Mouse (Mus musculus) kidney, postnatal 0 days (tissue): ENCODE results near the gene Prune2. TPM values are rescaled to one million over a fixed set of nuclear protein-coding genes. Genes with fewer than 3 reads are reported as not detected.

ENCODE experiments used
- ATAC-seq: fragments of 200-750 bp; cut with Nextera tagmentation; replicated peaks from 2 replicates; pipeline ENCODE4 v1.8.0; 2017; ENCODE audit warnings: low read depth, moderate number of reproducible peaks, moderate TSS enrichment, moderate library complexity; ENCODE audit not compliant: low FRiP score
- DNase-seq: peaks from one replicate; pipeline ENCODE4 v3.0.0-alpha.2; 2016; ENCODE audit warnings: low spot score
- H3K27ac ChIP-seq: fragments of 300-500 bp; sonication (generic); 2 replicates; pipeline ENCODE4 v1.5.1; 2014; ENCODE audit warnings: mild to moderate bottlenecking
- H3K27me3 ChIP-seq: fragments of 300-500 bp; sonication (generic); 2 replicates; pipeline ENCODE4 v1.6.1; 2014; ENCODE audit warnings: low read length, mixed read lengths; ENCODE audit not compliant: insufficient read depth
- H3K36me3 ChIP-seq: fragments of 300-500 bp; sonication (generic); 2 replicates; pipeline ENCODE4 v1.6.1; 2014; ENCODE audit warnings: low read length, mixed read lengths; ENCODE audit not compliant: insufficient read depth
- H3K4me1 ChIP-seq: fragments of 300-500 bp; sonication (generic); replicated peaks from 2 replicates; pipeline ENCODE4 v1.6.1; 2014; ENCODE audit warnings: antibody characterized with exemption, low read length, mixed read lengths; ENCODE audit not compliant: insufficient read depth
- H3K4me2 ChIP-seq: fragments of 300-500 bp; sonication (generic); 2 replicates; pipeline ENCODE4 v1.6.1; 2014; ENCODE audit warnings: mild to moderate bottlenecking, low read length, moderate library complexity, mixed read lengths
- H3K4me3 ChIP-seq: fragments of 300-500 bp; sonication (generic); replicated peaks from 2 replicates; pipeline ENCODE4 v1.5.1; 2014; ENCODE audit warnings: low read depth, low read length
- H3K9ac ChIP-seq: fragments of 300-500 bp; sonication (generic); 2 replicates; pipeline ENCODE4 v1.6.1; 2014; ENCODE audit warnings: low read depth, low read length
- H3K9me3 ChIP-seq: fragments of 300-500 bp; sonication (generic); replicated peaks from 2 replicates; pipeline ENCODE4 v1.6.1; 2016; ENCODE audit warnings: low read length, inconsistent platforms, mixed read lengths
- CTCF ChIP-seq: IDR thresholded peaks from 2 replicates; pipeline ENCODE4 v1.5.1; 2016; ENCODE audit warnings: antibody characterized with exemption, low read depth, mild to moderate bottlenecking, moderate library complexity
- WGBS: fragments of 180-500 bp; shearing (Covaris S2); extraction: QIAGEN DNeasy Blood & Tissue Kit; methylation state at CpG from one replicate; pipeline ENCODE4 v1.1.7; 2014; 5-methylcytosine and 5-hydroxymethylcytosine counted together
- polyA plus RNA-seq: library from polyadenylated mRNA; unstranded; fragments of >200 nt; fragmentation: Nextera tagmentation; extraction: Ambion mirVana; gene quantifications from 2 replicates; pipeline ENCODE4 v1.2.1, GENCODE M21; 2015

Prune2 gene
- polyA plus RNA-seq, 1 experiment from 2014 or later, result 1.1 TPM

DNA sequence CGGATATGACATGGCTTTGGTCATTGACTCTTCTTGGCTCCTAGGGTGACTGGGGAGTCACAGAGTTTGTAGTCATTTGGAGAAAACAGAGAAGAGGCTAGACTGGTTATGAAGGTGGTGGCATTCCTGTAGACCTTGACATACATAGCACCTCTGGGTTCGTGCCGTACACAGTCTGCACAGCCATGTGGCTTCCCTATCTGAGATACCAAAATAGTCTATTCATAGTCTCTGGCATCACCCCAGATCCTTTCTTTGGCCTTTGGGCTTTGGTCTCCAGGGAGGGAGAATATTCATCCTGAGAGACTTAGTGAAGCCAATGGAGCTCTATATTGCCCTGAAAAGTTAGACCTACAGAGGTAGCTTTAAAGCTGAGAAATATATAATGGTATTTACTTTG is 5.1 kb downstream of the Prune2 start:
- Histone ChIP-seq H3K27ac (no peak overlapping the region), H3K27me3 (no peaks in the 10 kb centered on the region), H3K4me2 (no peak overlapping the region), H3K9ac (no peak overlapping the region), H3K9me3 (no peaks in the 10 kb centered on the region), H3K4me3 (no peak overlapping the region), H3K4me1 (peaks cover 7% of the 10 kb centered on the region; the same call in 1 of the 2 replicates), H3K36me3 (no peaks in the 10 kb centered on the region)
- no peak for TF ChIP-seq CTCF
- DNase-seq (no peak), ATAC-seq (no peak)
- 95% methylated on average over 3 of the region's 3 CpGs for WGBS

DNA sequence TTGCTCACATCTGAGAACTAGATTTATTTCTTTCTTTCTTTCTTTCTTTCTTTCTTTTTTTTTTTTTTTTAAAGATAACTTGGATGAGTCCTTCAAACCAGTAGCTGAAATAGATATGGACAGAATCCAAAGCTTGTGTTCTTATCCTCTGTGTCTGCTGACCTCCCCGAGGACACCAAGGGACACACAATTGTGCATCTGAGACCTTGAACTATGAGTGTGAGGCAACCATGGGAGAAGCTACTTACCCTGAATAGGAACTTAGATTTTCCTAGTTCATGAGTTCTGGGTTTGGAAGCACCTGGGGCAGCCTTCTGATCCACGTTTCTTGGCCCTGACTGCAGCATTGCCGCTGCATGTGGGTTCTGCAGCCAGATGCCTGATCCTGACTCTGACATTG is 7.3 kb downstream of the Prune2 start:
- no peaks in the 10 kb centered on the region for H3K36me3 ChIP-seq
- 82% methylated on average over 3 of the region's 3 CpGs for WGBS

DNA sequence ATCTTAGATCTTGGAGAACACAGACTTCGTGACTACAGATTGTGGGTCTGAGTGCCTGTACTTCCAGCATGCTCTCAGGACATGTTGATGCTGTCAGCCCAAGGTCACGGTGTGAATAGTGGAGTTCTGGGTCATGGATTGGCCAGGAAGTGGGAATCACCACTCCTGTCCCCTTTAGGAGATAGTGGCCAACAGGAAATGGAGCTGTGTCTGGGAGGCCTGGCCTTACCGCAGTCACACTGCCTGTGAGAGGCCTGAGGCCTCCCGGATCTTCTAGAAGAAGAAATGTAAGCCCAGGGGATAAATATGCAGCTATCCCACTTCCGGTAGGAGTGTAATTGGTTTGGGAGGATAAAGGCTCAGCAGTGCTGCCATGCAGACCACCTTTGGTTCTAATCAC is 12.8 kb downstream of the Prune2 start:
- Histone ChIP-seq H3K9ac (no peak overlapping the region), H3K27ac (no peak overlapping the region), H3K9me3 (no peaks in the 10 kb centered on the region), H3K4me1 (no peaks in the 10 kb centered on the region), H3K36me3 (no peaks in the 10 kb centered on the region), H3K4me3 (no peak overlapping the region), H3K27me3 (no peaks in the 10 kb centered on the region), H3K4me2 (no peak overlapping the region)
- WGBS, result 78% methylated on average over 5 of the region's 5 CpGs
- no peak for DNase-seq
- TF ChIP-seq CTCF, result no peak
- no peak for ATAC-seq

More for the DNA sequence above, 7.3 kb downstream of the Prune2 start:
- Histone ChIP-seq H3K4me3 (no peak overlapping the region), H3K9ac (no peak overlapping the region), H3K27me3 (no peaks in the 10 kb centered on the region), H3K9me3 (no peaks in the 10 kb centered on the region), H3K4me1 (no peaks in the 10 kb centered on the region), H3K4me2 (no peak overlapping the region), H3K27ac (no peak overlapping the region)
- TF ChIP-seq CTCF, result no peak
- no peak for ATAC-seq
- DNase-seq, result no peak

DNA sequence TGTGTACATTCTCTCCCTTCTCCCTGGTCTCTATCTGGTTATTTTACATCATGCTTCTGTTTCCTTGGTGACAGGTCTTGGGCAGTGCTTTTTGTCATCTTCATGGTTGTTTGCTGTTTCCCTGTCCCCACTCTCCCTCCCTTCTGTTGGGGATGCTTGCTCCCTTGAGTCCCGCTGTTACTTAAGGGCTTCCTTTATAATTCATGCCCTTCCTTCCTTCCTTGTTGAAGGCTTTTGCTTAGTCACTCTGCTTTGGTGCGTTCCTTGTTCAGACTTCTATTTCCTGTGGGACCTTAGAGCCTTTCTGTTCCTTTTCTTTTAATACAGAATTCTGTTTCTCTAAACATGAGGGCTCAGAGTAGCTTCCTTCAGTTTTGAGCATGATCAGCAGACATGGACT is 14.7 kb downstream of the Prune2 start:
- no peak overlapping the region for H3K9ac ChIP-seq
- H3K4me3 ChIP-seq, result no peak overlapping the region
- no peaks in the 10 kb centered on the region for H3K36me3 ChIP-seq
- no peaks in the 10 kb centered on the region for H3K27me3 ChIP-seq
- TF ChIP-seq CTCF, result no peak
- no peak for ATAC-seq
- whole genome bisulfite sequencing, result 46% methylated on average over 2 of the region's 2 CpGs
- H3K27ac ChIP-seq, result no peak overlapping the region
- no peaks in the 10 kb centered on the region for H3K4me1 ChIP-seq
- H3K9me3 ChIP-seq, result no peaks in the 10 kb centered on the region
- no peak overlapping the region for H3K4me2 ChIP-seq
- DNase-seq, result no peak

DNA sequence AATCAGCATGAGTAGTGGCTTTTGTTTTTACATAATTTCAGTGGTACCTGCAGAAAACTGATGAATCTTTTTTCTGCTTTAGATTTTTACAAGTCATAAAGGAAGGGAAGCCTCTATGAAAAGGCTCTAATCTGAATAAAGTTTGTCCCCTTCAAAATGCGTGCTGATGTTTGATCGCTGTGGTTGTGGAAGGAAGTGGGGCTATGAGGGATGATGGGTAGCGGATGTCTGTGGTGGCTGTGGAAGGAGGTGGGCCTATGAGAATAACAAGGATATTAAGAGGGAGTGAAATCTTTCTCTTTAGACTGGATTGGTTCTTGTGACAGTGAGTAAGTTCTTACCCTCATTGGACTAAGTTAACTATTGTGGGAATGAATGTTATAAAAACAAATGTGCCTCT is 23.0 kb downstream of the Prune2 start:
- 88% methylated on average over 3 of the region's 3 CpGs for WGBS
- Histone ChIP-seq H3K9me3 (no peaks in the 10 kb centered on the region), H3K4me3 (no peak overlapping the region), H3K9ac (no peak overlapping the region), H3K36me3 (no peaks in the 10 kb centered on the region), H3K27ac (no peak overlapping the region), H3K4me1 (no peaks in the 10 kb centered on the region), H3K27me3 (no peaks in the 10 kb centered on the region), H3K4me2 (no peak overlapping the region)
- ATAC-seq (no peak), DNase-seq (no peak)
- TF ChIP-seq CTCF, result no peak

DNA sequence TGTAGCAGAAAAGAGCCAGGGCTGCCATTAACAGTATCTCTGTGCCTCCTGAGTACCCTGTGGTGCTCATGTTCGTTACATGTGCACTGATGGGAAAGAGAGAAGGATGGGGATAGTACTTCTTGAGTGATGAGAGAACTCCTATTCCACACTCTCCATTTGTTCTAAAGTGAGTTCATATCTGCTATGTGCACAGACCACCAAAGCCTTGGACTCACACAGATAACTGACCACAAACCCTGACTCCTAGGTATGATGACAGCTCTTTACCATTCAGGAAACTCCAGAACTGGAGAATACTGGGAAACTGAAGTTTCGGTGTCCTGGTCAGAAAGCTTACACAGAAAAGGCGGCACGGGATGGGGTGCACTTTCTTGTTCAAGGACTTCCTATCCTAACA is 25.8 kb downstream of the Prune2 start:
- 88% methylated on average over 4 of the region's 4 CpGs for WGBS

DNA sequence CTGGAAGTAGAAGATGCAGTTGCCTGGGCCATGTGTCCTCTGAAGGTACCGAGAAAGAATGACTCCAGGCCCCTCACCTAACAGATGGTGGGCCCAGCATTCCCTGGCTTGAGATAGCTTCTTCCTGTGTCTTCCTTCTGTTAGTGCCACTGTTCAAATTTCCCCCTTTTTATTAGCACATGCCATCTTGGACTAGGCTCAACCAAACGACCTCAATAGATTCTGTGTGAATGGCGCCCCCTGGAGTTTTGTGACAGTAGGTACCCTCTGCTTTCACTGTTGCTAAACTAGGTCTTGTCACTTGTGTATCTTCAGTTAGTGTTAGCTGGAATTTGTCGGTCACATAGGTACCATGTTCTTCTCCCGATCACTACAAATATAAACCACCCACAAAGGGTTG is 29.0 kb downstream of the Prune2 start:
- DNase-seq (peak; percentile 30), ATAC-seq (no peak)
- Histone ChIP-seq H3K4me3 (no peak overlapping the region), H3K27me3 (no peaks in the 10 kb centered on the region), H3K4me2 (no peak overlapping the region), H3K9ac (no peak overlapping the region), H3K4me1 (no peaks in the 10 kb centered on the region), H3K36me3 (no peaks in the 10 kb centered on the region), H3K9me3 (no peaks in the 10 kb centered on the region), H3K27ac (no peak overlapping the region)
- 45% methylated on average over 5 of the region's 5 CpGs for WGBS
- peak; percentile 61 for TF ChIP-seq CTCF

More for the DNA sequence above, 25.8 kb downstream of the Prune2 start:
- no peaks in the 10 kb centered on the region for H3K36me3 ChIP-seq
- H3K4me3 ChIP-seq, result no peak overlapping the region
- DNase-seq, result no peak
- ATAC-seq, result no peak
- no peak overlapping the region for H3K9ac ChIP-seq
- no peak overlapping the region for H3K4me2 ChIP-seq
- no peak for TF ChIP-seq CTCF
- H3K27ac ChIP-seq, result no peak overlapping the region
- H3K4me1 ChIP-seq, result no peaks in the 10 kb centered on the region
- no peaks in the 10 kb centered on the region for H3K9me3 ChIP-seq
- H3K27me3 ChIP-seq, result no peaks in the 10 kb centered on the region
